Mouse (Mus musculus): ENCODE measurements around the gene Nt5c3. TPM values are rescaled to one million over a fixed set of nuclear protein-coding genes. Genes with fewer than 3 reads are reported as not detected.

The Nt5c3 gene
- total and polyA plus RNA-seq, 3 experiments: 59.2 to 71.1 TPM; not detected in 1

DNA sequence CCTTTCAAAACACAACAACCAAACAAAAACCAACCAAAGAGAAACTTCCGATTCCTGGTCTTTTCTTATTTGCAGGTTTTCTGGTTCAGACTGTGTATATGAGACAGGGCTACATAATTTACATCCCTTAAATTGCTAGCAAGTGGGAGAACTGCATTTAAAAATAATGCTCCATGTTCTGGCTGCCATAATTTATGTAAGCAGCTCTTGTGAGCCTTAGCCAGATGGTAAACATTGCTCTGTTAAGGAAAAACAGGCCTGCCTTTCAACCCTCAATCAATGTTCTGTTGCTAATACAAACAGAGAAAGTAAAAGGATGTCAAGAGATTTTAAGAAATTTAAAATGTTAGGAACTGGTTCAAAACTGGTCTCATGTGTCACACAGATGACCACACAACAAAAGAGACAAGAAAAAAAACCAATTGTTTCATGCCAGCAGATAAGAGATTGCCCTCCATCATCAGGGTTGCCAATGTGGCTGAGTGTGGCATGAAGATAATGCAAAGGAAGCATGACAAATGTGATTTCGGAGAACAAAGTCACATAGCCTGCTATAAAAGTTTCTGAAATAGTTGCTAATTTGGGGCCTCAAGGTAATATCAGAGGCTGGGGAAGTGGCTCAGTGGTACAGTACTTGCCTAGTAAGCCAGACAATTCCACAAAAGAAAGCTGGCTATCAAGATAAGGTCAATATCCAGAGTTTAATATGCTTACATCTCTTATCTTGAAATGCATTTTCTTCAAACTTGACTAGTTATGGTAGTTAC lies 10.5 kb downstream of the Nt5c3 start:
- Histone ChIP-seq H3K27me3 (ENCODE audit: control insufficient read depth in 1 of 2, insufficient read depth in 2 of 2, low read length in 2 of 2) (no peaks in the 10 kb centered on the region), H3K9ac (ENCODE audit: control insufficient read depth, low read depth, low read length, poor library complexity, severe bottlenecking) (no peak overlapping the region), H3K4me3 (ENCODE audit: control insufficient read depth in 1 of 2, insufficient read depth in 1 of 2, low read depth in 2 of 2, low read length in 2 of 2) (no peak overlapping the region), H3K9me3 (replicated peaks; ENCODE audit: insufficient read depth, low read length) (no peaks in the 10 kb centered on the region), H3K27ac (ENCODE audit: control insufficient read depth, low read depth, low read length) (peak overlapping the region; percentile 86), H3K36me3 (ENCODE audit: control insufficient read depth in 1 of 2, insufficient read depth in 2 of 2, low read length in 2 of 2) (peaks cover 0 to 69% of the 10 kb centered on the region in 2 experiments; a peak in 2 of 4 replicates), H3K4me1 (ENCODE audit: control insufficient read depth in 1 of 2, insufficient read depth in 2 of 2, low read length in 2 of 2) (peaks cover 38 to 51% of the 10 kb centered on the region in 2 experiments), H3K79me2 (ENCODE audit: control insufficient read depth, insufficient read depth, low read length, poor library complexity) (peaks cover 69% of the 10 kb centered on the region)
- DNase-seq (ENCODE audit: low read depth, low spot score): no peak
- peak; percentile 91 to 94 for TF ChIP-seq EP300 (IDR thresholded peaks at IDR 0.05; ENCODE audit: low read depth in 1 of 2, low read length in 2 of 2)
- TF ChIP-seq ZNF384 (IDR thresholded peaks at IDR 0.05; ENCODE audit: low read depth, low read length): peak; percentile 88
- TF ChIP-seq ZMIZ1 (IDR thresholded peaks at IDR 0.05; ENCODE audit: low read depth, low read length): no peak
- TF ChIP-seq CTCF (IDR thresholded peaks at IDR 0.05 in 2 of 3, conservative IDR thresholded peaks at IDR 0.05 in 1 of 3; ENCODE audit: control insufficient read depth in 1 of 3, insufficient read depth in 1 of 3, low read depth in 2 of 3, low read length in 3 of 3, poor library complexity in 1 of 3, severe bottlenecking in 1 of 3): no peak
- TF ChIP-seq BHLHE40 (IDR thresholded peaks at IDR 0.05; ENCODE audit: borderline replicate concordance, low read depth, low read length): peak; percentile 52; the same call in 1 of the 2 replicates
- 0 out of 2 replicates have a peak, but pooled peaks have one; percentile 24 for TF ChIP-seq CHD1 (IDR thresholded peaks at IDR 0.05; ENCODE audit: low read depth, low read length)
- TF ChIP-seq RCOR1 (IDR thresholded peaks at IDR 0.05; ENCODE audit: low read depth, low read length): peak; percentile 83
- peak; percentile 72 for TF ChIP-seq SIN3A (IDR thresholded peaks at IDR 0.05; ENCODE audit: low read length)
- TF ChIP-seq TCF12 (IDR thresholded peaks at IDR 0.05; ENCODE audit: low read depth, low read length): peak; percentile 95
- TF ChIP-seq ETS1 (IDR thresholded peaks at IDR 0.05; ENCODE audit: low read depth, low read length): peak; percentile 94
- TF ChIP-seq NRF1 (IDR thresholded peaks at IDR 0.05; ENCODE audit: insufficient read depth, low read depth, low read length, poor library complexity, severe bottlenecking): no peak
- peak; percentile 83; the same call in 1 of the 2 replicates for TF ChIP-seq MEF2A (IDR thresholded peaks at IDR 0.05; ENCODE audit: extremely low read depth, insufficient replicate concordance, low read depth, low read length, poor library complexity, severe bottlenecking)
- peak; percentile 19; the same call in 1 of the 2 replicates for TF ChIP-seq MXI1 (IDR thresholded peaks at IDR 0.05; ENCODE audit: low read depth, low read length)
- TF ChIP-seq TAL1 (IDR thresholded peaks at IDR 0.05; ENCODE audit: low read length): peak; percentile 83
- TF ChIP-seq GATA1 (IDR thresholded peaks at IDR 0.05; ENCODE audit: low read depth, low read length): peak; percentile 92

DNA sequence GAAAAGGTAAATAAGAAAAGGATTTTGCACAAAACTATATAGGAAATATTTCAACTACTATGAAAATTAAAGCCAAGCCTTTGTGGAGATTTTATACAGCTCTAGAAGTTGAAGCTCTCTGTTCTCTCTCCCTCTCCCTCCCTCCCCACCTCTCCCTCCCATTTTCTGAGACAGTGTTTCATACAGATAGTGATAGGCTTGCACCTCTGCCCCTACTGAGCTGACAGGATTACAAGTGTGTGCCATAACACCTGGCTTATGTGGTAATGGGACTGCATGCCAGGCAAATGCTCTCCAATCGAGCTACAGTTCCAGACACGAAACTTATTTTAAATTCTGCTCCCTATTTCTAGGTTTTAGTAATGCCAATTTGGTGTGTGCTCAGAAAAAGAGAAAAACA lies 12.8 kb downstream of the Nt5c3 start:
- Histone ChIP-seq H3K9ac (ENCODE audit: control insufficient read depth, low read depth, low read length, poor library complexity, severe bottlenecking) (no peak overlapping the region), H3K27ac (ENCODE audit: control insufficient read depth, low read depth, low read length) (no peak overlapping the region)

More for the DNA sequence above, 12.8 kb downstream of the Nt5c3 start:
- no peak overlapping the region for H3K4me3 ChIP-seq (ENCODE audit: control insufficient read depth in 1 of 2, insufficient read depth in 1 of 2, low read depth in 2 of 2, low read length in 2 of 2)
- no peaks in the 10 kb centered on the region for H3K9me3 ChIP-seq (replicated peaks; ENCODE audit: insufficient read depth, low read length)
- no peaks in the 10 kb centered on the region for H3K27me3 ChIP-seq (ENCODE audit: control insufficient read depth in 1 of 2, insufficient read depth in 2 of 2, low read length in 2 of 2)
- peaks cover 67% of the 10 kb centered on the region for H3K79me2 ChIP-seq (ENCODE audit: control insufficient read depth, insufficient read depth, low read length, poor library complexity)
- H3K4me1 ChIP-seq (ENCODE audit: control insufficient read depth in 1 of 2, insufficient read depth in 2 of 2, low read length in 2 of 2): peaks cover 29 to 30% of the 10 kb centered on the region in 2 experiments
- TF ChIP-seq EP300 (IDR thresholded peaks at IDR 0.05; ENCODE audit: low read depth in 1 of 2, low read length in 2 of 2) (peak; percentile 50 to 77), GATA1 (IDR thresholded peaks at IDR 0.05; ENCODE audit: low read depth, low read length) (0 out of 2 replicates have a peak, but pooled peaks have one; percentile 36), MAFK (IDR thresholded peaks at IDR 0.05; ENCODE audit: borderline replicate concordance, low read depth, low read length) (no peak), MXI1 (IDR thresholded peaks at IDR 0.05; ENCODE audit: low read depth, low read length) (peak; percentile 34; the same call in 1 of the 2 replicates), ZC3H11A (IDR thresholded peaks at IDR 0.05; ENCODE audit: low read depth, low read length) (no peak), UBTF (IDR thresholded peaks at IDR 0.05; ENCODE audit: borderline replicate concordance, insufficient read depth, low read depth, low read length) (no peak), BHLHE40 (IDR thresholded peaks at IDR 0.05; ENCODE audit: borderline replicate concordance, low read depth, low read length) (peak; percentile 36; the same call in 1 of the 2 replicates), MAZ (IDR thresholded peaks at IDR 0.05; ENCODE audit: low read depth, low read length) (peak; percentile 60; the same call in 1 of the 2 replicates), RCOR1 (IDR thresholded peaks at IDR 0.05; ENCODE audit: low read depth, low read length) (0 out of 2 replicates have a peak, but pooled peaks have one; percentile 47), TCF12 (IDR thresholded peaks at IDR 0.05; ENCODE audit: low read depth, low read length) (peak; percentile 86), TAL1 (IDR thresholded peaks at IDR 0.05; ENCODE audit: low read length) (peak; percentile 63), ETS1 (IDR thresholded peaks at IDR 0.05; ENCODE audit: low read depth, low read length) (peak; percentile 77)
- DNase-seq (ENCODE audit: low read depth, low spot score): peak; percentile 63
- H3K36me3 ChIP-seq (ENCODE audit: control insufficient read depth in 1 of 2, insufficient read depth in 2 of 2, low read length in 2 of 2): peaks cover 0 to 68% of the 10 kb centered on the region in 2 experiments; a peak in 3 of 4 replicates

All from MEL (cell line).